Mouse (Mus musculus): ENCODE measurements around the gene T2.

DNA sequence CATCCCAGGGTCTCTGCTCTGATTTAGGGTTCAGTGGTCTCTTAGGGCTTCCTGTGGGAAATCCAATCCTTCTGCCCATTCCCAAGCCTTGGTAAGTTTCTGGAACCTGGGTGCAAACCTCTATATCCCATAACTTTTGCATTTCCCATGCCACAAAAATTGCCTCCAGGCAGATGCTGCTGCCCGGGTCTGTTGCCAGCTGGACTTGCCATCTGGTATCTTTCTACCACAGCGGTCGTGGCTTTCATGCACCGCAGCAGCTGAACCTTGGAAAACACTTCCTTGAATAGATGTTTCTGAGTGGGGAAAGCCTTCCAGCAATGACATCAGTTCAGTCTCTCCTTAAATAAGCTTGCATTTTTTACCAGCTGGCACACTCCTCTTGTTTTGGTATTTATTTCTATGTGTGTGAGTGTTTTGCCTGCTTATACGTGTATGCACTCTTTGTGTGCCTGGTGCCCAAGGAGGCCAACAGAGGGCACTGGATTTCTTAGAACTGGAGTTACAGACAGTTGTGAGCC, 8.0 kb upstream of the T2 start:
- TF ChIP-seq CTCF (IDR thresholded peaks at IDR 0.05; ENCODE audit: control insufficient read depth, insufficient read depth, insufficient read length): no peak
- TF ChIP-seq MYOD1 (IDR thresholded peaks at IDR 0.05; ENCODE audit: control insufficient read depth, insufficient read length, low read depth): no peak
- no peak for TF ChIP-seq MYOG (IDR thresholded peaks at IDR 0.05; ENCODE audit: control insufficient read depth, extremely low read depth, insufficient read length)
- no peak for TF ChIP-seq CEBPB (IDR thresholded peaks at IDR 0.05; ENCODE audit: low read depth)
- no peak for TF ChIP-seq USF1 (IDR thresholded peaks at IDR 0.05; ENCODE audit: low read depth)
- no peak for TF ChIP-seq MAX (IDR thresholded peaks at IDR 0.05)

Data from C2C12 (cell line).